Mouse (Mus musculus) heart, embryonic 14.5 days (tissue): ENCODE measurements around the gene Kcp. TPM values are rescaled to one million over a fixed set of nuclear protein-coding genes. Genes with fewer than 3 reads are reported as not detected.

Source experiments
- ATAC-seq: fragments of 200-750 bp; cut with Nextera tagmentation; 2 replicates; pipeline ENCODE4 v1.8.0; 2017; ENCODE audit warnings: low read depth, moderate TSS enrichment; ENCODE audit not compliant: insufficient number of reproducible peaks, insufficient read depth, low FRiP score
- H3K27ac ChIP-seq, 2 experiments: fragments of 200-500 bp in 1 of 2; fragments of 300-500 bp in 1 of 2; sonication (generic) in 1 of 2; replicated peaks in 1 of 2; 2 replicates each; pipeline ENCODE4 v1.5.1; 2012 to 2014; ENCODE audit warnings: low read depth in 2 of 2, low read length in 2 of 2, control low read depth in 1 of 2, mild to moderate bottlenecking in 1 of 2, mixed read lengths in 1 of 2; ENCODE audit not compliant: control insufficient read depth in 1 of 2, insufficient read depth in 1 of 2
- H3K27me3 ChIP-seq: fragments of 300-500 bp; sonication (generic); 2 replicates; pipeline ENCODE4 v1.6.1; 2014; ENCODE audit warnings: mild to moderate bottlenecking, low read length, control low read depth; ENCODE audit not compliant: control insufficient read depth, insufficient read depth
- H3K36me3 ChIP-seq: fragments of 300-500 bp; sonication (generic); 2 replicates; pipeline ENCODE4 v1.6.1; 2014; ENCODE audit warnings: mild to moderate bottlenecking, control low read depth, low read length, mixed read lengths; ENCODE audit not compliant: control insufficient read depth, insufficient read depth
- H3K4me1 ChIP-seq, 2 experiments: fragments of 200-500 bp in 1 of 2; fragments of 300-500 bp in 1 of 2; sonication (generic) in 1 of 2; 2 replicates each; pipeline ENCODE4 v1.6.1; 2012 to 2014; ENCODE audit warnings: low read length in 2 of 2, control low read depth in 1 of 2, mixed read lengths in 1 of 2; ENCODE audit not compliant: control insufficient read depth in 2 of 2, insufficient read depth in 2 of 2
- H3K4me2 ChIP-seq: fragments of 300-500 bp; sonication (generic); 2 replicates; pipeline ENCODE4 v1.6.1; 2014; ENCODE audit warnings: mild to moderate bottlenecking, low read length
- H3K4me3 ChIP-seq, 2 experiments: fragments of 200-500 bp in 1 of 2; fragments of 300-500 bp in 1 of 2; sonication (generic) in 1 of 2; 2 replicates each; pipeline ENCODE4 v1.5.1; 2012 to 2014; ENCODE audit warnings: low read length in 2 of 2, mild to moderate bottlenecking in 2 of 2, control low read depth in 1 of 2, low read depth in 1 of 2, moderate library complexity in 1 of 2; ENCODE audit not compliant: control insufficient read depth in 1 of 2, insufficient read depth in 1 of 2
- H3K9ac ChIP-seq: fragments of 300-500 bp; sonication (generic); 2 replicates; pipeline ENCODE4 v1.6.1; 2014; ENCODE audit warnings: mild to moderate bottlenecking, low read length
- H3K9me3 ChIP-seq: fragments of 300-500 bp; sonication (generic); 2 replicates; pipeline ENCODE4 v1.6.1; 2016; ENCODE audit warnings: low read length, control low read depth; ENCODE audit not compliant: control insufficient read depth
- WGBS: fragments of 180-500 bp; shearing (Covaris S2); extraction: QIAGEN DNeasy Blood & Tissue Kit; methylation state at CpG from one replicate; pipeline ENCODE4 v1.1.7; 2014; 5-methylcytosine and 5-hydroxymethylcytosine counted together
- polyA plus RNA-seq: library from polyadenylated mRNA; unstranded; fragments of >200 nt; fragmentation: Nextera tagmentation; extraction: Ambion mirVana; gene quantifications from 2 replicates; pipeline ENCODE4 v1.2.1, GENCODE M21; 2014

Kcp gene
- polyA plus RNA-seq, 1 experiment from 2014 or later = 10.2 TPM

DNA sequence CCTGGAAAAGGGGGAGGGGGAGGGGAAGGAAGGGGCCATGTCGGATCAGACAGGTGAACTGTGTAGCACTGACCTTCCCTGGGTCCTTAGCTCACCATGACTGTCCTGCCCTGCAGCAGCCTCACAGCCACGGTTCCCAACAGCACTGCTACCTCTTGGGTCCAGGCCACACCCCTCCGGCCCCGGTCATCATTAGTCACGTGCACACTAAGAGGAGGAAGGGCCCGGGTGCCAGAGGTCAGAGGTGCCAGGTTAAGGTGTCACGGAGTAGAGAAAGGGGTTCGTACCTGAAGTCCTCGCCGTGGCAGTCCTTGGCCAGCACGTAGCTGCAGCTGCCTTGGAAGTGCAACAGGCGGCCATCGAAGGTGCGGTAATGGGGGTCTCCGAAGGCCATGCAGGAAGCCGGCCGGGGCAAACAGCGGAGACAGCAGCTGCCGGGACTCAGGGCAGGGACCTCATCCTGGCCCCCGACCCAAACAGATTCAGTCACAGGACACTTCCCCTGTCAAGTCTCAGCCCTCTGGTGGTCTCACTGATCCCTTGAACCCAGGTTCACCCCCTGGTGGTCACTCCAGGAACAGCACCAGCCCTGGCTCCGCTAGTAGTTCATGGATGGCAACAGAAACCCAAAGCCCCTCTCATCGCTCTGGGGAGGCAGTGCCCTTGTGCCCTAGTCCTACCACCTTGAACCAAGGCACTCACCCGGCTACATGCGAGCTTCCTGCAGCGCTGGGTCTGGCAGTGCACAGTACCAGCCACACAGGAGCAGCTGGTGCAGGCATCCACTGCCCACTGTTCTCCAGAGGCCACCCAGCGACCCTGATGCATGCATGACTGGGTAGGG lies 22.8 kb downstream of the Kcp start:
- H3K36me3 ChIP-seq = no peaks in the 10 kb centered on the region
- peak overlapping the region; percentile 90 for H3K4me2 ChIP-seq
- peak overlapping the region; percentile 62 for H3K9ac ChIP-seq
- no peaks in the 10 kb centered on the region; the same call in 1 of the 2 replicates for H3K27me3 ChIP-seq
- H3K27ac ChIP-seq = no peak overlapping the region
- peak; percentile 68 for ATAC-seq
- no peaks in the 10 kb centered on the region for H3K9me3 ChIP-seq
- H3K4me3 ChIP-seq = peak overlapping the region; percentile 47 to 48
- WGBS = 7% methylated on average over 26 of the region's 26 CpGs
- H3K4me1 ChIP-seq = peaks cover 2 to 3% of the 10 kb centered on the region in 2 experiments; a peak in 2 of 4 replicates

DNA sequence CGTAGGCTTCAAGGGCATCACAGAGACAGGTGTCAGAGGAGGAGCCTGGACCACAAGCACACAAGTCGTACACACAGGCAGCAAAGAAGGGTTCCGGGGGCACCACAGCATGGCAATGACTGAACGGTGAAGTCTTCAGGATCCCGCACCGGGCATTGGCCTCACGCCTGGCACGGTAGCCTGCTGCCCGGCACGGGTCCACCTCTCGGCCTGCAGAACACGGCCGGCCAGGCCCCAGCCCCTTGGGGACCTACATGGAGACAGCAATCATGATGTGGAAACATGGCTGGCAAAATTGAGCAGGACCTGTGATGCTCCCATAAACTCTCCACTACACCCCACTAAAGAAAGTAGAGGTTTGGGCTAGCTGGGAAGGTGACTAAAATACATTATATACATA lies 25.1 kb downstream of the Kcp start:
- no peak overlapping the region for H3K4me2 ChIP-seq
- H3K9me3 ChIP-seq = no peaks in the 10 kb centered on the region
- no peak overlapping the region for H3K9ac ChIP-seq
- no peaks in the 10 kb centered on the region; the same call in 1 of the 2 replicates for H3K27me3 ChIP-seq
- H3K4me3 ChIP-seq = no peak overlapping the region
- H3K4me1 ChIP-seq = peaks cover 2 to 3% of the 10 kb centered on the region in 2 experiments; a peak in 2 of 4 replicates
- no peak overlapping the region for H3K27ac ChIP-seq
- H3K36me3 ChIP-seq = no peaks in the 10 kb centered on the region
- ATAC-seq = no peak
- 91% methylated on average over 13 of the region's 13 CpGs for WGBS

DNA sequence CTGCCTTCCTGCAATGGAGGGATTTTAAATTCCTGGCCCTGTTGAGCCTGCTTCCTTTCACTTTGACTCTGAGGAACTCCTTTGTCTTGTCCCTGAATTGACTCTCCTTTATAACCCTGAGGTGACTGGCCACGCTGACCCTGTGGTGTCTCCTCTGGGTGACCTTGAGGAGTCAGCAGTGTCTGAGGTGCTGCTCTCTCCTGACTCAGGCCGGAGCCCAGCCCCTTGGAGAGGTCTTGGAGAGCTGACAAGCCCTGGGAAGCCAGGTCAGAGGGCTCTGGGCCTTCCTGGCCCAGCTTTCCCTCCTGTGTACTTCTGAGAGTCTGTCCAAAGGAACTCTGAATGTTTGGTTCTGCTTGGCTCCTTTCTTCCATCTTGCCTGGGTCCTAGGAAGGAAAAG lies 33.0 kb downstream of the Kcp start:
- Histone ChIP-seq H3K4me1 (peaks cover 7 to 9% of the 10 kb centered on the region in 2 experiments; a peak in 3 of 4 replicates), H3K9me3 (no peaks in the 10 kb centered on the region), H3K36me3 (peaks cover 19% of the 10 kb centered on the region), H3K27ac (0 out of 4 replicates have a peak overlapping the region, but pooled peaks of 1 of the 2 experiments have one; percentile 48), H3K27me3 (no peaks in the 10 kb centered on the region), H3K4me2 (peak overlapping the region; percentile 88), H3K9ac (no peak overlapping the region), H3K4me3 (no peak overlapping the region; a peak in 1 of 4 replicates)
- no peak for ATAC-seq
- 57% methylated on average over 2 of the region's 2 CpGs for WGBS

DNA sequence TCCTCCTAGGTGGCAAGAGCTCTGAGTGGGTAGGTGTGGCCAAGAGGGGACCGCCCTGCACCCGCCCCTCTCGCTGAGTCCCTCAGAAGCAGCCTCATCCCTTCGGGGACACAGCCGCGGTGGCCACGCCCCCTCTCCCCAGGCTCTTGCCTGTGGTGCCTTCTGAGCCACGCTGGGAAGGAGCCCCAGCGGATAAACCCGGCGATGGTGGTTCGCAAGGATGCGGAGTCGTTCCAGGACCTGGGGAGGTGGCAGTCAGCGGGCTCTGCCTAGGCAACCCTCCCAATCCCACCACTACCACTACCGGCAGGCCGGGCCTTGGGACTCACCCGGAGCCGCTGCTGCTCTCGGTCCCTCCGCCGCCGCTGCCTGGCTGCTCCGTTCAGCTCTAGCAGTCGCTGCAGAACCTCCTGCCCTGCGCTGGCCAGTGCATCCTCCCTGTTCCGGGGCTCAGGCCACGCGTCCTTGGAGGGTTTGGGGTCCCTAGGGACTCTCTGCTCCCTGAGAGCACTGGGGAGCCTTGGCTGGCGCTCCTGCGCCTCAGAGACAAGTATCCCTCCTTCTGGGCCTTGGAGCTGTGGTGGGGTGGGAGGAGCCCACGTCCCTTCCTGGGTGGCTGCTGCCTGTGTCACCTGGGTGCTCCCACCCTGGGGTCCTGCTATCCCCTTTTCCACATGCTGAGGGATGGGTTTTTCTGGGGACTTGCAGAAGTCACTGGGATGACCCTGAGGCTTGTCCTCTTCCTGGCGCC lies 33.6 kb downstream of the Kcp start:
- H3K4me1 ChIP-seq = peaks cover 7 to 9% of the 10 kb centered on the region in 2 experiments; a peak in 3 of 4 replicates
- H3K9me3 ChIP-seq = no peaks in the 10 kb centered on the region
- H3K36me3 ChIP-seq = peaks cover 21% of the 10 kb centered on the region
- H3K27ac ChIP-seq = peak overlapping the region; percentile 4 to 48; a peak in 1 of 4 replicates
- peak overlapping the region; percentile 72 for H3K9ac ChIP-seq
- peak overlapping the region; percentile 88 for H3K4me2 ChIP-seq
- no peaks in the 10 kb centered on the region for H3K27me3 ChIP-seq
- peak overlapping the region; percentile 45 to 50 for H3K4me3 ChIP-seq
- ATAC-seq = peak; percentile 89
- WGBS = 4% methylated on average over 33 of the region's 33 CpGs

DNA sequence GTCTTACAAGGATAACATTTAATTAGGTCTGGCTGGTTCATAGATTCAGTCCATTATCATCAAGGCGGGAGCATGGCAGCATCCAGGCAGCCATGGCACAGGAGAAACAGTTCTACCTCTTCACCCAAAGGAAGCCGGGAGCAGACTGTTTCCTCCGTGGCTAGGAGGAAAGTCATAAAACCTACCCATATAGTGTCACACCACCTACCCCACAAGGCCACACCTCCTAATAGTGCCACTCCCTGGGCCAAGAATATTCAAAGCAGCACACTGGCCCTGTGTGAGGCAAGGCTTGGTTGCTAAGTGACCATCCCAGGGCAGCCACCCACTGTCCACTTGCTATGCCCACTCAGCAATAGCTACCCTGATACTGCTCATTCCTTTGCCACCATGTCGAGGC lies 36.6 kb downstream of the Kcp start, which contains the start of gene Atp6v1fnb:
Atp6v1fnb (plus strand) TSS at position 301 of the 400 bp plus-strand sequence.
- WGBS = 91% methylated on average over 4 of the region's 4 CpGs
- no peak within 1 kb of the TSS for H3K4me2 ChIP-seq
- H3K9me3 ChIP-seq = no peaks in the 10 kb centered on the region
- no peak within 1 kb of the TSS for H3K4me3 ChIP-seq
- ATAC-seq = no peak
- no peak within 1 kb of the TSS for H3K9ac ChIP-seq
- peaks cover 9 to 11% of the 10 kb centered on the region in 2 experiments; a peak in 3 of 4 replicates for H3K4me1 ChIP-seq
- H3K36me3 ChIP-seq = peaks cover 21% of the 10 kb centered on the region
- no peak within 1 kb of the TSS for H3K27ac ChIP-seq
- no peaks in the 10 kb centered on the region for H3K27me3 ChIP-seq

DNA sequence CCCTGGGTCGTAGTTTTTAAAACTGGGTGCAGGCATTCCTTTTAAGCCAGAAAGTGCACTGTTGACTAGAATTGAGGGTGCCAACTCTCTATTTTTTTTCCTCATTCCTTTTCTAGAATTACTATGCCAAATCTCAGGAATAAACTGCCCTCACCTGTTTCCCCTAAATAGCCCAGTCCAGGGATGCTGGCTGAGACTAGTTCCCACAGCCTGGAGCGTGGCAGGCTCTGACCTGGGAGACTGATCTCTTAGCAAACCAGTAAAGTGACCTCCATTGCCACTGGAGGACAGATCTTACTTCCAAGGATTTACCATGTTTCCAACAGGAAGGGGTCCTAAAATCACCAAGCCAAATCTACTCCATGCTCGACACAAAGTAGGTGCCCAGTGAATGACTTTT lies 38.9 kb downstream of the Kcp start:
- Histone ChIP-seq H3K27ac (no peak overlapping the region), H3K4me3 (peak overlapping the region in 1 of 2 experiments; percentile 53; a peak in 1 of 4 replicates), H3K9me3 (no peaks in the 10 kb centered on the region), H3K9ac (no peak overlapping the region), H3K4me1 (peaks cover 3 to 4% of the 10 kb centered on the region in 2 experiments; a peak in 3 of 4 replicates), H3K4me2 (peak overlapping the region; percentile 87), H3K36me3 (peaks cover 21% of the 10 kb centered on the region), H3K27me3 (no peaks in the 10 kb centered on the region)
- ATAC-seq = no peak
- WGBS = 90% methylated on average over 3 of the region's 3 CpGs

DNA sequence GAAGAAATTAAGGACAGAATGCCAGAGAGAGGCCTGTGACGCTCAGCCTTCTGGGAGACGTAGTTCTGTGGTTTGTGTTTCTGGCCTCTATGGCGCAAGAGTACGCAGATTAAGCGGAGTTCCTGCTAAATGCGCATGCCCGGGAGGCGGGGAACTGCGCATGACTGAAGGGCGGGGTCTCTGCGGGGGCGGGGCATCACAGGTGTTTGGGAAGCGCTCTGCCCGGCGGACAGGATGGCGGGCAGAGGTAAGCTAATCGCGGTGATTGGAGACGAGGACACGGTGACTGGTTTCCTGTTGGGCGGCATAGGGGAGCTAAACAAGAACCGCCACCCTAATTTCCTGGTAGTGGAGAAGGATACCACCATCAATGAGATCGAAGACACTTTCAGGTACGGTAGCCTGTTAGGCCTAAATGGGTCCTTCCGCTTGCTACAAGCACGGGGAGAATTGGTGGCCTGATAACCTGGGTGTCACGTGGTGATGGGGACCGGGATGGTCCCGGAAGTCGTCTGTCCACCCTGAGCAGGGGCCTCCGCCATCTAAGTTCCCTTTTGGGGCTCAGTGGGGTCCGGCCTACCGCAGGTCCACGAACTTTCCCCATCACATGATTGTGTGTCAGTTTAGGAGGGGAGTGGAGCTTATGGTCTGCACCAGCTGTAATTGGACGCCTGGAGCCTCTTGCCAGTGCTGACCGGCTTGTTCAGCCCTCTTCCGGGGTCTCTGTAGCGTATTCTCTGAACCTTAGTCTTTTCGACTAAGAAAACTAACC lies 40.0 kb downstream of the Kcp start, which contains the start of gene Atp6v1f:
Atp6v1f (plus strand) TSS at position 136 of the 772 bp plus-strand sequence.
- H3K27ac ChIP-seq = peak within 1 kb of the TSS; percentile 20 to 36; a peak in 3 of 4 replicates
- WGBS = under 1% methylated on average over 39 of the region's 39 CpGs
- H3K27me3 ChIP-seq = no peaks in the 10 kb centered on the region
- ATAC-seq = peak; percentile 85
- peak within 1 kb of the TSS; percentile 87 for H3K4me2 ChIP-seq
- peaks cover 21% of the 10 kb centered on the region for H3K36me3 ChIP-seq
- peaks cover 2 to 4% of the 10 kb centered on the region in 2 experiments; a peak in 2 of 4 replicates for H3K4me1 ChIP-seq
- peak within 1 kb of the TSS; percentile 53 to 58 for H3K4me3 ChIP-seq
- no peaks in the 10 kb centered on the region for H3K9me3 ChIP-seq
- peak within 1 kb of the TSS; percentile 73 for H3K9ac ChIP-seq
